8 mouse cellular contexts compared by ENCODE assay signal in the genomic region with DNA sequence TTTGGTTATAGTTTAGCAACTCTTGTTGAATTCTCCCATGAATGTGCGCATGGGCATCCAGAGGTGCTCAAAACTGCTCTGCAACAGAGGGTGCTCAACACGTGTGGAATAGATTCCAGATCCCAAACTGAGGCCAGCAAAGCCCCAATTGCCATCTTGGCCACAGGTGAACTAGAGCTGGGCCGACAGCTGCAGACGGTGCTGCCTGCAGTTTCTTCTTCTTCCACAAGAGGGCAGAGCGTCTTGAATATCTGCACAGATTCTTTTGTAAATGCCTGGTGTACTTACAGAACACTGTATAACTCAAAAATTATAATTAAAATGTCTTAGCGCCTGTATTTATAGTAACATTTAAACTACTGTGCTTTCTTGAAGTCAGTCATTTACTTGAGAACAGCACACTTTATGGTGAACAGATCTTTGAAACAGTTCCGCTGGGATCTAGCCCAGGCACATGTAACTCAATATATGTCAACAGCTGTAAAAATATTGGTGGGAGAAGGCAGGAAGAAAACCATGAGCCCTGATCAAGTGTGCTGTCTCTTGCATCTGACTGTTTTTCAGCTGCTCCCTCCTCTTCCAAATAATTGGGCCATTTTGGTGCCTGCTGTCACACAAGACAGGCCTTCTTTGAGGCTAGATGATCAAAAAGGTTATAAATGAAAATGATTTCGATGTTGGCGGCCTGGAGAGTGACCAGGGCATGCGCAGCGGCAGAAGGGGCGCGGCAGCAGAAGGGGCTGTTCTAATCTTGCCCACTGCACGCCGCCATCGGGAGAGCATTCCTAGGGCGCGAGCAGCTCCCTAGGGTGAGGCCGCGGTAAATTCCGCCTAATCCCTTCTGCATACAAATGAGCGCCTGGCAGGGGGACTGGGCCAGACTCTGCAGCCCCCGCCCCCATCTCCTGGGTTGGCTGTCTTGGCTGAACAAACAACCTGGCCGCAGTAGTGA.
DNase-seq lines count a peak whose midpoint lies in the region; ATAC-seq lines count a peak whose summit lies in the region.

No protein-coding gene starts in this region.

- peak overlapping the region; percentile 79 for H3K27ac ChIP-seq in hindbrain, embryonic 11.5 days (ENCODE audit: low read depth, low read length)

- peak; percentile 75 for ATAC-seq in hindbrain, embryonic 11.5 days (ENCODE audit: low FRiP score)

- peak; percentile 74 for DNase-seq in MN1 (ENCODE audit: low spot score)
- DNase-seq in cerebellum, adult 18-20 months = peak; percentile 78 to 86
- DNase-seq in forelimb bud, embryonic 11.5 days (ENCODE audit: low read depth, low spot score) = peak; percentile 86
- DNase-seq in hindbrain, embryonic 11.5 days (ENCODE audit: low spot score) = peak; percentile 87
- DNase-seq in layer of hippocampus, adult 9-11 months = peak; percentile 63
- DNase-seq in lung, postnatal 10 days = peak; percentile 78
- DNase-seq in right cerebral cortex, adult 18-20 months = peak; percentile 66
- DNase-seq in urinary bladder, postnatal 36 days (ENCODE audit: low spot score in 2 of 2) = peak; percentile 60 to 71

- H3K4me3 ChIP-seq in hindbrain, embryonic 11.5 days (ENCODE audit: low read depth, low read length) = 0 out of 2 replicates have a peak overlapping the region, but pooled peaks have one; percentile 8

- H3K36me3 ChIP-seq in hindbrain, embryonic 11.5 days (ENCODE audit: control insufficient read depth, insufficient read depth, low read length) = no peaks in the 10 kb centered on the region

- peak overlapping the region; percentile 33 for H3K4me2 ChIP-seq in hindbrain, embryonic 11.5 days (replicated peaks; ENCODE audit: low read depth, low read length)

- peaks cover 8% of the 10 kb centered on the region for H3K4me1 ChIP-seq in hindbrain, embryonic 11.5 days (replicated peaks; ENCODE audit: control insufficient read depth, insufficient read depth, low read length)

- whole genome bisulfite sequencing in hindbrain, embryonic 11.5 days = 9% methylated on average over 24 of the region's 24 CpGs

- no peaks in the 10 kb centered on the region for H3K27me3 ChIP-seq in hindbrain, embryonic 11.5 days (ENCODE audit: control insufficient read depth, insufficient read depth, low read length)

- no peaks in the 10 kb centered on the region for H3K9me3 ChIP-seq in hindbrain, embryonic 11.5 days (ENCODE audit: control insufficient read depth, low read length)

- H3K9ac ChIP-seq in hindbrain, embryonic 11.5 days (ENCODE audit: low read depth, low read length) = peak overlapping the region; percentile 40; the same call in 1 of the 2 replicates

Comparison
In these comparisons a context has a peak if more than half of its experiments do, and no peak if none do; other contexts are left out.
1. Peak in every context shown above with its lines: DNase-seq, ATAC-seq, H3K4me3 ChIP-seq and H3K27ac ChIP-seq.